Comparison of ENCODE assay signal across 10 mouse cellular contexts in genomic region chr11:64168626-64169025, GRCm38 (mm10).
DNase-seq lines count a peak whose midpoint lies in the region; ATAC-seq and TF ChIP-seq lines count a peak whose summit lies in the region.
"Had no signal": no experiment of that assay in that cellular context is flagged by ENCODE, and none has a peak within 500 bp of the region (broad histone marks: within the 10 kb centered on the region; RNA-seq: fewer than 3 reads in every experiment).

No protein-coding gene starts in this region.

- no peak overlapping the region for H3K4me3 ChIP-seq in hindbrain, postnatal 0 days (ENCODE audit: low read length)
- H3K4me3 ChIP-seq in hindbrain, embryonic 13.5 days, result no peak overlapping the region
- H3K4me3 ChIP-seq: forebrain, embryonic 15.5 days; midbrain, embryonic 15.5 days had no signal

- no peak for ATAC-seq in hindbrain, postnatal 0 days
- no peak for ATAC-seq in hindbrain, embryonic 13.5 days (ENCODE audit: low FRiP score)
- ATAC-seq in monocyte, adult 5-6 weeks (replicated peaks; ENCODE audit: insufficient number of reproducible peaks, low FRiP score, low TSS enrichment, poor library complexity, severe bottlenecking), result no peak
- no peak for ATAC-seq in megakaryocyte-erythroid progenitor cell, adult 5-6 weeks (replicated peaks; ENCODE audit: low FRiP score, low TSS enrichment, poor library complexity, severe bottlenecking)
- ATAC-seq: forebrain, embryonic 15.5 days; midbrain, embryonic 15.5 days had no signal

- H3K4me2 ChIP-seq in hindbrain, postnatal 0 days (ENCODE audit: low read depth, low read length), result no peak overlapping the region
- no peak overlapping the region for H3K4me2 ChIP-seq in hindbrain, embryonic 13.5 days
- H3K4me2 ChIP-seq: forebrain, embryonic 15.5 days; midbrain, embryonic 15.5 days had no signal

- no peak for TF ChIP-seq CTCF in hindbrain, postnatal 0 days (IDR thresholded peaks at IDR 0.05; ENCODE audit: low read depth)

- H3K9me3 ChIP-seq in hindbrain, postnatal 0 days (ENCODE audit: low read length), result no peaks in the 10 kb centered on the region
- no peaks in the 10 kb centered on the region for H3K9me3 ChIP-seq in hindbrain, embryonic 13.5 days
- H3K9me3 ChIP-seq: forebrain, embryonic 15.5 days; midbrain, embryonic 15.5 days had no signal

- DNase-seq in hindbrain, postnatal 0 days (ENCODE audit: low spot score), result peak; percentile 29
- peak; percentile 11 for DNase-seq in right cerebral cortex, adult 18-20 months
- no peak for DNase-seq in right cerebral cortex, postnatal 36 days (ENCODE audit: low spot score in 2 of 2)
- DNase-seq in kidney, adult 8-10 months, result peak; percentile 2 to 6
- peak; percentile 5 for DNase-seq in retina, postnatal 7 days (ENCODE audit: low read depth, low spot score)

- WGBS in hindbrain, postnatal 0 days, result 49% methylated on average over 8 of the region's 8 CpGs
- 51% methylated on average over 8 of the region's 8 CpGs for WGBS in hindbrain, embryonic 13.5 days

- H3K4me1 ChIP-seq in hindbrain, postnatal 0 days (ENCODE audit: insufficient read depth, low read length), result no peaks in the 10 kb centered on the region
- peaks cover 11% of the 10 kb centered on the region; the same call in 1 of the 2 replicates for H3K4me1 ChIP-seq in hindbrain, embryonic 13.5 days (replicated peaks)
- H3K4me1 ChIP-seq: midbrain, embryonic 15.5 days had no signal

- H3K36me3 ChIP-seq in hindbrain, postnatal 0 days (ENCODE audit: insufficient read depth, low read length), result no peaks in the 10 kb centered on the region
- H3K36me3 ChIP-seq in hindbrain, embryonic 13.5 days, result no peaks in the 10 kb centered on the region
- H3K36me3 ChIP-seq: forebrain, embryonic 15.5 days; midbrain, embryonic 15.5 days had no signal

- H3K9ac ChIP-seq in hindbrain, postnatal 0 days (replicated peaks; ENCODE audit: low read length), result no peak overlapping the region
- no peak overlapping the region for H3K9ac ChIP-seq in hindbrain, embryonic 13.5 days
- H3K9ac ChIP-seq: forebrain, embryonic 15.5 days; midbrain, embryonic 15.5 days had no signal

- no peak overlapping the region for H3K27ac ChIP-seq in hindbrain, postnatal 0 days
- H3K27ac ChIP-seq in hindbrain, embryonic 13.5 days, result no peak overlapping the region
- H3K27ac ChIP-seq: forebrain, embryonic 15.5 days; midbrain, embryonic 15.5 days had no signal

- H3K27me3 ChIP-seq in hindbrain, postnatal 0 days (ENCODE audit: insufficient read depth, low read length), result no peaks in the 10 kb centered on the region
- no peaks in the 10 kb centered on the region for H3K27me3 ChIP-seq in hindbrain, embryonic 13.5 days
- H3K27me3 ChIP-seq: forebrain, embryonic 15.5 days; midbrain, embryonic 15.5 days had no signal

Comparison
In these comparisons a context has a peak if more than half of its experiments do, and no peak if none do; other contexts are left out.
1. DNase-seq: peak in hindbrain, postnatal 0 days (single experiment), right cerebral cortex, adult 18-20 months (single experiment), kidney, adult 8-10 months (2 of 2) and retina, postnatal 7 days (single experiment); none in right cerebral cortex, postnatal 36 days (0 of 2).